Mouse (Mus musculus) cortical plate, adult 2 months (tissue): ENCODE data around the gene Pim3. TPM values are rescaled to one million over a fixed set of nuclear protein-coding genes. Genes with fewer than 3 reads are reported as not detected.
"Not testable (repeated sequence)": the region's sequence is repeated elsewhere in the genome, so short reads cannot be mapped to it uniquely, and the experiment has no call there.

Source experiments
- H3K27ac ChIP-seq: fragments of 200-500 bp; 2 replicates; pipeline ENCODE4 v1.5.1; 2012; ENCODE audit warnings: low read length, control low read depth, inconsistent platforms; ENCODE audit not compliant: insufficient read depth
- H3K4me1 ChIP-seq: fragments of 200-500 bp; 2 replicates; pipeline ENCODE4 v1.6.1; 2011; ENCODE audit warnings: low read length; ENCODE audit not compliant: control insufficient read depth, insufficient read depth
- H3K4me3 ChIP-seq: fragments of 200-500 bp; 2 replicates; pipeline ENCODE4 v1.5.1; 2011; ENCODE audit warnings: mild to moderate bottlenecking, low read length, control low read depth; ENCODE audit not compliant: insufficient read depth
- CTCF ChIP-seq: fragments of 200-500 bp; IDR thresholded peaks from 2 replicates; pipeline ENCODE4 v1.5.1; 2011; ENCODE audit warnings: mild to moderate bottlenecking, control low read depth, low read length; ENCODE audit not compliant: insufficient read depth; ENCODE audit errors: extremely low read depth
- POLR2A ChIP-seq: fragments of 200-500 bp; IDR thresholded peaks from 2 replicates; pipeline ENCODE4 v1.6.1; 2011; ENCODE audit warnings: mild to moderate bottlenecking, low read length, control low read depth; ENCODE audit not compliant: insufficient read depth; ENCODE audit errors: extremely low read depth
- polyA plus RNA-seq: library from polyadenylated mRNA; depleted of rRNA; stranded (reverse); fragments of >200 nt; gene quantifications from 2 replicates; pipeline ENCODE4 v1.2.3, GENCODE M21; 2012; rRNA removed

Pim3 gene
- 14.2 and 16.7 TPM in 2 replicates for polyA plus RNA-seq

- no peak for TF ChIP-seq CTCF
- peak; percentile 88 for TF ChIP-seq POLR2A
- peak within 1 kb of the TSS; percentile 96 for H3K27ac ChIP-seq
- H3K4me1 ChIP-seq: peaks cover 2% of the 10 kb centered on the region; the same call in 1 of the 2 replicates
- peak within 1 kb of the TSS; percentile 63 for H3K4me3 ChIP-seq
Observed at GRCm38 (mm10) chr15:88861772-88862622, at the start of gene Pim3. Pim3 (plus strand) TSS chr15:88862186.

- Histone ChIP-seq H3K27ac (no peak overlapping the region), H3K4me1 (no peaks in the 10 kb centered on the region), H3K4me3 (no peak overlapping the region)
- TF ChIP-seq CTCF: no peak
- TF ChIP-seq POLR2A: no peak
Observed at GRCm38 (mm10) chr15:88813262-88813661, 48.7 kb upstream of the Pim3 start.

- not testable (repeated sequence) for H3K27ac ChIP-seq, H3K4me1 ChIP-seq
Observed at GRCm38 (mm10) chr15:88813873-88814272, 48.1 kb upstream of the Pim3 start.

GRCm38 (mm10) chr15:88814411-88815047, 47.5 kb upstream of the Pim3 start:
- TF ChIP-seq CTCF: no peak
- TF ChIP-seq POLR2A: no peak
- Histone ChIP-seq H3K4me3 (no peak overlapping the region), H3K4me1 (no peaks in the 10 kb centered on the region), H3K27ac (no peak overlapping the region)

More at GRCm38 (mm10) chr15:88813873-88814272, 48.1 kb upstream of the Pim3 start:
- not testable (repeated sequence) for H3K4me3 ChIP-seq

- Histone ChIP-seq H3K4me3 (no peak overlapping the region), H3K27ac (no peak overlapping the region), H3K4me1 (no peaks in the 10 kb centered on the region)
- TF ChIP-seq CTCF (no peak), POLR2A (no peak)
Observed at GRCm38 (mm10) chr15:88815196-88815700, 46.7 kb upstream of the Pim3 start.

GRCm38 (mm10) chr15:88819026-88819905, 42.7 kb upstream of the Pim3 start, which contains the start of the genes Alg12 and Creld2:
Alg12 (minus strand) TSS chr15:88819318.
Creld2 (plus strand) TSS chr15:88819646.
- H3K27ac ChIP-seq: peak within 1 kb of the TSS; percentile 49; the same call in 1 of the 2 replicates
- H3K4me1 ChIP-seq: peaks cover 5% of the 10 kb centered on the region; the same call in 1 of the 2 replicates
- peak within 1 kb of the TSS; percentile 81 for H3K4me3 ChIP-seq
- TF ChIP-seq CTCF (no peak), POLR2A (peak; percentile 58; the same call in 1 of the 2 replicates)

- TF ChIP-seq POLR2A (no peak), CTCF (no peak)
- Histone ChIP-seq H3K27ac (no peak overlapping the region), H3K4me1 (peaks cover 5% of the 10 kb centered on the region; the same call in 1 of the 2 replicates), H3K4me3 (peak overlapping the region; percentile 81)
Observed at GRCm38 (mm10) chr15:88819906-88820303, 42.1 kb upstream of the Pim3 start.

- H3K4me3 ChIP-seq: no peak overlapping the region
- peaks cover 5% of the 10 kb centered on the region; the same call in 1 of the 2 replicates for H3K4me1 ChIP-seq
- TF ChIP-seq POLR2A (no peak), CTCF (no peak)
- no peak overlapping the region for H3K27ac ChIP-seq
Observed at GRCm38 (mm10) chr15:88821403-88821802, 40.6 kb upstream of the Pim3 start.

- peaks cover 5% of the 10 kb centered on the region; the same call in 1 of the 2 replicates for H3K4me1 ChIP-seq
- H3K4me3 ChIP-seq: no peak overlapping the region
- no peak overlapping the region for H3K27ac ChIP-seq
- TF ChIP-seq CTCF: no peak
- no peak for TF ChIP-seq POLR2A
Observed at GRCm38 (mm10) chr15:88822513-88822912, 39.5 kb upstream of the Pim3 start.
